Mouse (Mus musculus) brain, embryonic 18.5 days (tissue): ENCODE measurements around the gene Aprt.
"Not testable (repeated sequence)": the region's sequence is repeated elsewhere in the genome, so short reads cannot be mapped to it uniquely, and the experiment has no call there.

ENCODE experiments used
- DNase-seq: peaks from one replicate; pipeline ENCODE4 v3.0.0-alpha.2; 2012; ENCODE audit warnings: low read depth, low spot score

The Aprt gene

GRCm38 (mm10) chr8:122586749-122587148 lies 10.0 kb upstream of the Aprt start:
- DNase-seq, result no peak

- DNase-seq, result no peak
Observed at GRCm38 (mm10) chr8:122586171-122586570, 9.5 kb upstream of the Aprt start.

GRCm38 (mm10) chr8:122585411-122585891 lies 8.7 kb upstream of the Aprt start:
- DNase-seq, result no peak

GRCm38 (mm10) chr8:122584981-122585380 lies 8.3 kb upstream of the Aprt start:
- DNase-seq, result no peak

GRCm38 (mm10) chr8:122580926-122581325 lies 4.2 kb upstream of the Aprt start:
- DNase-seq, result no peak

GRCm38 (mm10) chr8:122579196-122579595 lies 2.5 kb upstream of the Aprt start:
- no peak for DNase-seq

- no peak for DNase-seq
Observed at GRCm38 (mm10) chr8:122577116-122577515, 407 bp upstream of the Aprt start.

- DNase-seq, result no peak
Observed at GRCm38 (mm10) chr8:122575735-122576647, 718 bp downstream of the Aprt start.

- no peak for DNase-seq
Observed at GRCm38 (mm10) chr8:122575286-122575685, 1.4 kb downstream of the Aprt start.

- no peak for DNase-seq
Observed at GRCm38 (mm10) chr8:122574667-122575251, 1.9 kb downstream of the Aprt start.

GRCm38 (mm10) chr8:122574264-122574663 lies 2.4 kb downstream of the Aprt start:
- DNase-seq, result no peak

GRCm38 (mm10) chr8:122573577-122573976 lies 3.1 kb downstream of the Aprt start:
- no peak for DNase-seq

GRCm38 (mm10) chr8:122573176-122573575 lies 3.5 kb downstream of the Aprt start:
- not testable (repeated sequence) for DNase-seq

- DNase-seq, result no peak
Observed at GRCm38 (mm10) chr8:122572751-122573150, 4.0 kb downstream of the Aprt start.

GRCm38 (mm10) chr8:122571750-122572267 lies 4.9 kb downstream of the Aprt start:
- no peak for DNase-seq

GRCm38 (mm10) chr8:122571153-122571552 lies 5.6 kb downstream of the Aprt start:
- DNase-seq, result no peak

- DNase-seq, result no peak
Observed at GRCm38 (mm10) chr8:122569996-122570395, 6.7 kb downstream of the Aprt start.

GRCm38 (mm10) chr8:122569329-122569728 lies 7.4 kb downstream of the Aprt start:
- no peak for DNase-seq

- no peak for DNase-seq
Observed at GRCm38 (mm10) chr8:122568881-122569309, 7.8 kb downstream of the Aprt start.

GRCm38 (mm10) chr8:122568109-122568504 lies 8.6 kb downstream of the Aprt start:
- no peak for DNase-seq

- DNase-seq, result peak; percentile 89
Observed at GRCm38 (mm10) chr8:122567361-122568108, 9.2 kb downstream of the Aprt start, which contains the start of gene Cdt1. Cdt1 (plus strand) TSS chr8:122568015.

- no peak for DNase-seq
Observed at GRCm38 (mm10) chr8:122566766-122567165, 9.9 kb downstream of the Aprt start.
